Comparison of ENCODE assay signal across 7 mouse cellular contexts in genomic region chr19:42431485-42432190, GRCm38 (mm10). TPM values are rescaled to one million over a fixed set of nuclear protein-coding genes. Genes with fewer than 3 reads are reported as not detected.
A peak's percentile ranks its signal among the peaks of the same experiment; 100 is the strongest.
DNase-seq lines count a peak whose midpoint lies in the region; ATAC-seq and TF ChIP-seq lines count a peak whose summit lies in the region.

Gene Crtac1, minus strand, starts transcription at chr19:42431783.

- peaks cover 2% of the 10 kb centered on the region; the same call in 1 of the 2 replicates for H3K4me1 ChIP-seq in brown adipose tissue, adult 24 weeks (ENCODE audit: control insufficient read depth, insufficient read depth, insufficient read length, low read length)
- H3K4me1 ChIP-seq in forebrain, embryonic 13.5 days: peaks cover 33% of the 10 kb centered on the region
- H3K4me1 ChIP-seq in hindbrain, postnatal 0 days (ENCODE audit: insufficient read depth, low read length): no peaks in the 10 kb centered on the region
- peaks cover 14% of the 10 kb centered on the region; the same call in 1 of the 2 replicates for H3K4me1 ChIP-seq in midbrain, embryonic 14.5 days (ENCODE audit: control insufficient read depth, insufficient read depth, low read length)

- under 1% methylated on average over 60 of the region's 88 CpGs for WGBS in forebrain, embryonic 13.5 days
- 1% methylated on average over 53 of the region's 88 CpGs for WGBS in hindbrain, postnatal 0 days
- WGBS in midbrain, embryonic 14.5 days: under 1% methylated on average over 76 of the region's 88 CpGs

- TF ChIP-seq CTCF in hindbrain, postnatal 0 days (IDR thresholded peaks at IDR 0.05; ENCODE audit: low read depth): peak; percentile 57

- H3K27me3 ChIP-seq in forebrain, embryonic 13.5 days: peaks cover 63% of the 10 kb centered on the region
- 0 out of 2 replicates have a peak, but pooled peaks cover 4% of the 10 kb centered on the region for H3K27me3 ChIP-seq in hindbrain, postnatal 0 days (ENCODE audit: insufficient read depth, low read length)
- peaks cover 10% of the 10 kb centered on the region; the same call in 1 of the 2 replicates for H3K27me3 ChIP-seq in midbrain, embryonic 14.5 days (ENCODE audit: control insufficient read depth, insufficient read depth, low read length)

- peak; percentile 95 for ATAC-seq in forebrain, embryonic 13.5 days
- ATAC-seq in hindbrain, postnatal 0 days: peak; percentile 90
- ATAC-seq in midbrain, embryonic 14.5 days (ENCODE audit: low FRiP score, low TSS enrichment): peak; percentile 92

- DNase-seq in WW6 (ENCODE audit: low read depth, low spot score): peak; percentile 61
- peak; percentile 96 for DNase-seq in hindbrain, postnatal 0 days (ENCODE audit: low spot score)
- DNase-seq in left cerebral cortex, postnatal 10 days (ENCODE audit: extremely low spot score in 1 of 2, low spot score in 2 of 2): peak; percentile 89 to 91
- peak; percentile 98 for DNase-seq in midbrain, embryonic 14.5 days
- DNase-seq in telencephalon, adult 2 months (ENCODE audit: low read depth, low spot score): peak; percentile 65

- peak within 1 kb of the TSS; percentile 30 for H3K4me3 ChIP-seq in brown adipose tissue, adult 24 weeks (ENCODE audit: insufficient read depth, low read depth, low read length)
- peak within 1 kb of the TSS; percentile 60 for H3K4me3 ChIP-seq in forebrain, embryonic 13.5 days
- H3K4me3 ChIP-seq in hindbrain, postnatal 0 days (ENCODE audit: low read length): peak within 1 kb of the TSS; percentile 58
- peak within 1 kb of the TSS; percentile 61 for H3K4me3 ChIP-seq in midbrain, embryonic 14.5 days (replicated peaks; ENCODE audit: low read depth, low read length)

- peak within 1 kb of the TSS; percentile 82 for H3K9ac ChIP-seq in forebrain, embryonic 13.5 days
- H3K9ac ChIP-seq in hindbrain, postnatal 0 days (replicated peaks; ENCODE audit: low read length): peak within 1 kb of the TSS; percentile 81
- H3K9ac ChIP-seq in midbrain, embryonic 14.5 days (replicated peaks; ENCODE audit: low read length): peak within 1 kb of the TSS; percentile 84

- H3K36me3 ChIP-seq in forebrain, embryonic 13.5 days (ENCODE audit: poor library complexity, severe bottlenecking): no peaks in the 10 kb centered on the region
- no peaks in the 10 kb centered on the region for H3K36me3 ChIP-seq in hindbrain, postnatal 0 days (ENCODE audit: insufficient read depth, low read length)
- H3K36me3 ChIP-seq in midbrain, embryonic 14.5 days (ENCODE audit: control insufficient read depth, insufficient read depth, low read length): no peaks in the 10 kb centered on the region

- peak within 1 kb of the TSS; percentile 78 for H3K4me2 ChIP-seq in forebrain, embryonic 13.5 days
- peak within 1 kb of the TSS; percentile 77 for H3K4me2 ChIP-seq in hindbrain, postnatal 0 days (ENCODE audit: low read depth, low read length)
- H3K4me2 ChIP-seq in midbrain, embryonic 14.5 days (ENCODE audit: low read length): peak within 1 kb of the TSS; percentile 78

- H3K9me3 ChIP-seq in forebrain, embryonic 13.5 days (replicated peaks): no peaks in the 10 kb centered on the region
- no peaks in the 10 kb centered on the region for H3K9me3 ChIP-seq in hindbrain, postnatal 0 days (ENCODE audit: low read length)
- no peaks in the 10 kb centered on the region for H3K9me3 ChIP-seq in midbrain, embryonic 14.5 days (ENCODE audit: control insufficient read depth, low read length)

- intact Hi-C loops in left cerebral cortex, postnatal 10 days (cut with DNase I): loop anchor here (5.0 kb wide), 2 partner anchors 86 to 114 kb away; partner anchors contain the start of gene R3hcc1l

- no peak within 1 kb of the TSS for H3K27ac ChIP-seq in brown adipose tissue, adult 24 weeks (replicated peaks; ENCODE audit: low read depth, low read length)
- peak within 1 kb of the TSS; percentile 74 for H3K27ac ChIP-seq in forebrain, embryonic 13.5 days
- H3K27ac ChIP-seq in hindbrain, postnatal 0 days: peak within 1 kb of the TSS; percentile 82
- H3K27ac ChIP-seq in midbrain, embryonic 14.5 days (replicated peaks; ENCODE audit: low read depth, low read length): peak within 1 kb of the TSS; percentile 92

RNA-seq across cellular contexts. Expression of gene Crtac1, which starts in this region (rescaled TPM):
- 0.91 TPM in 1 of 2 replicates, not detected in the other for polyA plus RNA-seq in brown adipose tissue, adult 24 weeks (2012; ENCODE audit: insufficient read depth, insufficient read length, missing spikeins)
- polyA plus RNA-seq in forebrain, embryonic 13.5 days (2015; fragmentation: Nextera tagmentation; extraction: Ambion mirVana): 12.0 and 14.1 TPM in 2 replicates
- total RNA-seq in hindbrain, postnatal 0 days (2014; rRNA removed): 31.3 and 34.8 TPM in 2 replicates
- polyA plus RNA-seq in hindbrain, postnatal 0 days (2015; fragmentation: Nextera tagmentation; extraction: Ambion mirVana): 50.2 and 53.1 TPM in 2 replicates
- 10 to 100 TPM; 69.2 to 86.4 TPM for total RNA-seq in left cerebral cortex, postnatal 10 days (2021)
- 15.4 and 18.6 TPM in 2 replicates for polyA plus RNA-seq in midbrain, embryonic 14.5 days (2014; fragmentation: Nextera tagmentation; extraction: Ambion mirVana)
